In the genomic region with DNA sequence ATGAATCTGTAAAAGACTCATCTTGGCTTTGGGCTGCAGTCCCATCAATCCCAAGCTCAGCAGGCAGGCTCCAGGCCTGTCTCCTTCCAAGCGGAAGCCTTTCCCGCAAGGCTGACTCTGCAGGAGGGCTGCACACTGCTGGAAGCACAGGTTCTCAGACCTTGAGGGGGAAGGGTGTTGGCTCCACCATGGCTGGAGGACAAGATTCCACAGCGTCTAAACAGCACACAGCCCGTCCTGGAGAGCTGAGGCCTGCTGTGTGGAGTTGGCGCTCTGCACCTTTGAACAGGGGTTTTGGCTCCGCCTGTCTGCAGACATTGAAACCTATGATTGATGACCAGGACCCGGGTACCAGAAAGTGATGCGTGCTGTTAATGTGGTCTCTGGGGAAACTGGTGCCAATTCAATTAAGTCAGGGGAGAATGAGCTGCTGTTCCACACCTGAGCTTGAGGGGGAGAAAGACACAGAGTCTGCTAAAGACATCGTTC, we compare ENCODE assay signal across 9 mouse cellular contexts.
DNase-seq lines count a peak whose midpoint lies in the region; ATAC-seq lines count a peak whose summit lies in the region.
"Had no signal": no experiment of that assay in that cellular context is flagged by ENCODE, and none has a peak within 500 bp of the region (broad histone marks: within the 10 kb centered on the region; RNA-seq: fewer than 3 reads in every experiment).

No protein-coding gene starts in this region.

- H3K27ac ChIP-seq in forebrain, embryonic 11.5 days (ENCODE audit: low read depth, low read length), result no peak overlapping the region
- H3K27ac ChIP-seq in limb, embryonic 15.5 days, result no peak overlapping the region
- H3K27ac ChIP-seq: liver, embryonic 15.5 days had no signal

- peak; percentile 53 for ATAC-seq in forebrain, embryonic 11.5 days (replicated peaks; ENCODE audit: low FRiP score)
- ATAC-seq in limb, embryonic 15.5 days (ENCODE audit: insufficient number of reproducible peaks, low FRiP score, low TSS enrichment, low read depth), result peak; percentile 38; the same call in 1 of the 2 replicates

- no peaks in the 10 kb centered on the region for H3K36me3 ChIP-seq in forebrain, embryonic 11.5 days (ENCODE audit: control insufficient read depth, insufficient read depth, low read length)
- H3K36me3 ChIP-seq in limb, embryonic 15.5 days, result no peaks in the 10 kb centered on the region
- H3K36me3 ChIP-seq: liver, embryonic 15.5 days had no signal

- H3K27me3 ChIP-seq in forebrain, embryonic 11.5 days (ENCODE audit: control insufficient read depth, insufficient read depth, low read length), result no peaks in the 10 kb centered on the region
- no peaks in the 10 kb centered on the region for H3K27me3 ChIP-seq in limb, embryonic 15.5 days
- H3K27me3 ChIP-seq: liver, embryonic 15.5 days had no signal

- 18% methylated on average over 9 of the region's 9 CpGs for WGBS in forebrain, embryonic 11.5 days
- 7% methylated on average over 9 of the region's 9 CpGs for WGBS in limb, embryonic 15.5 days

- H3K4me1 ChIP-seq in forebrain, embryonic 11.5 days (replicated peaks; ENCODE audit: control insufficient read depth, insufficient read depth, low read length), result no peaks in the 10 kb centered on the region
- H3K4me1 ChIP-seq in limb, embryonic 15.5 days, result peaks cover 7% of the 10 kb centered on the region
- H3K4me1 ChIP-seq: liver, embryonic 15.5 days had no signal

- H3K4me3 ChIP-seq in forebrain, embryonic 11.5 days (ENCODE audit: low read depth, low read length), result no peak overlapping the region
- H3K4me3 ChIP-seq in limb, embryonic 15.5 days, result no peak overlapping the region
- H3K4me3 ChIP-seq: liver, embryonic 15.5 days had no signal

- DNase-seq in ovary, postnatal 36 days (ENCODE audit: low spot score), result peak; percentile 11
- no peak for DNase-seq in ovary, postnatal 14 days (ENCODE audit: low spot score)
- DNase-seq in forebrain, embryonic 11.5 days (ENCODE audit: low spot score), result peak; percentile 56
- DNase-seq in spleen, adult 18-20 months, result no peak
- DNase-seq in urinary bladder, postnatal 36 days (ENCODE audit: low spot score in 2 of 2), result no peak
- DNase-seq in right cerebral cortex, adult 18-20 months, result no peak
- DNase-seq: gastrocnemius, postnatal 14 days had no signal

- H3K9ac ChIP-seq in forebrain, embryonic 11.5 days (ENCODE audit: low read length), result no peak overlapping the region
- H3K9ac ChIP-seq in limb, embryonic 15.5 days, result no peak overlapping the region
- H3K9ac ChIP-seq: liver, embryonic 15.5 days had no signal

- H3K9me3 ChIP-seq in forebrain, embryonic 11.5 days (ENCODE audit: control insufficient read depth, low read length), result no peaks in the 10 kb centered on the region
- no peaks in the 10 kb centered on the region for H3K9me3 ChIP-seq in limb, embryonic 15.5 days
- H3K9me3 ChIP-seq: liver, embryonic 15.5 days had no signal

- no peak overlapping the region for H3K4me2 ChIP-seq in forebrain, embryonic 11.5 days (ENCODE audit: low read depth, low read length, severe bottlenecking)
- peak overlapping the region; percentile 14; the same call in 1 of the 2 replicates for H3K4me2 ChIP-seq in limb, embryonic 15.5 days
- H3K4me2 ChIP-seq: liver, embryonic 15.5 days had no signal

Comparison
In these comparisons a context has a peak if more than half of its experiments do, and no peak if none do; other contexts are left out.
1. DNase-seq: peak in ovary, postnatal 36 days (single experiment) and forebrain, embryonic 11.5 days (single experiment); none in ovary, postnatal 14 days (single experiment), spleen, adult 18-20 months (0 of 2), urinary bladder, postnatal 36 days (0 of 2) and right cerebral cortex, adult 18-20 months (single experiment).